Mouse (Mus musculus) liver, adult 2 months (tissue): Measurements from ENCODE around the gene Robo1.

Experiments used
- CTCF ChIP-seq: fragments of 200-500 bp; IDR thresholded peaks from 2 replicates; pipeline ENCODE4 v1.5.1; 2011; ENCODE audit warnings: low read depth, low read length, control low read depth
- POLR2A ChIP-seq: fragments of 200-500 bp; IDR thresholded peaks from 2 replicates; pipeline ENCODE4 v1.6.1; 2011; ENCODE audit warnings: low read length, control low read depth; ENCODE audit not compliant: insufficient read depth; ENCODE audit errors: extremely low read depth

- no peak for TF ChIP-seq POLR2A
- no peak for TF ChIP-seq CTCF
Measured at GRCm38 (mm10) chr16:72383566-72383965, 75.5 kb downstream of the Robo1 start.
